Mouse (Mus musculus): ENCODE measurements around the gene Cmss1. TPM values are rescaled to one million over a fixed set of nuclear protein-coding genes. Genes with fewer than 3 reads are reported as not detected.

Cmss1 gene
- polyA plus RNA-seq, 1 experiment from 2014 or later, result 56.1 TPM

- WGBS, result 66% methylated on average over 4 of the region's 4 CpGs
- no peak overlapping the region for H3K9ac ChIP-seq
Measured at GRCm38 (mm10) chr16:57469301-57469700, 137.4 kb downstream of the Cmss1 start.

GRCm38 (mm10) chr16:57465386-57465913 is 141.2 kb downstream of the Cmss1 start:
- no peak overlapping the region for H3K4me3 ChIP-seq
- no peak overlapping the region for H3K27ac ChIP-seq
- no peaks in the 10 kb centered on the region for H3K36me3 ChIP-seq
- no peaks in the 10 kb centered on the region for H3K27me3 ChIP-seq
- no peak overlapping the region for H3K9ac ChIP-seq
- 81% methylated on average over 9 of the region's 9 CpGs for WGBS
- no peaks in the 10 kb centered on the region for H3K4me1 ChIP-seq
- ATAC-seq (ENCODE audit: insufficient number of reproducible peaks, insufficient read depth, low FRiP score, low TSS enrichment), result no peak
- H3K4me2 ChIP-seq (replicated peaks), result no peak overlapping the region
- no peaks in the 10 kb centered on the region for H3K9me3 ChIP-seq

More at GRCm38 (mm10) chr16:57469301-57469700, 137.4 kb downstream of the Cmss1 start:
- no peak for ATAC-seq (ENCODE audit: insufficient number of reproducible peaks, insufficient read depth, low FRiP score, low TSS enrichment)
- H3K27me3 ChIP-seq, result no peaks in the 10 kb centered on the region
- no peak overlapping the region for H3K27ac ChIP-seq
- H3K36me3 ChIP-seq, result no peaks in the 10 kb centered on the region
- peaks cover 5% of the 10 kb centered on the region; the same call in 1 of the 2 replicates for H3K4me1 ChIP-seq
- H3K4me2 ChIP-seq (replicated peaks), result no peak overlapping the region
- no peak overlapping the region for H3K4me3 ChIP-seq
- H3K9me3 ChIP-seq, result no peaks in the 10 kb centered on the region

GRCm38 (mm10) chr16:57456003-57456402 is 150.7 kb downstream of the Cmss1 start:
- peaks cover 15% of the 10 kb centered on the region; the same call in 1 of the 2 replicates for H3K4me1 ChIP-seq
- 54% methylated on average over 2 of the region's 2 CpGs for WGBS
- H3K27ac ChIP-seq, result no peak overlapping the region
- H3K9ac ChIP-seq, result no peak overlapping the region
- H3K27me3 ChIP-seq, result no peaks in the 10 kb centered on the region
- no peak overlapping the region for H3K4me3 ChIP-seq
- H3K9me3 ChIP-seq, result no peaks in the 10 kb centered on the region
- no peaks in the 10 kb centered on the region for H3K36me3 ChIP-seq
- no peak overlapping the region for H3K4me2 ChIP-seq (replicated peaks)
- ATAC-seq (ENCODE audit: insufficient number of reproducible peaks, insufficient read depth, low FRiP score, low TSS enrichment), result no peak

GRCm38 (mm10) chr16:57455573-57455972 is 151.1 kb downstream of the Cmss1 start:
- Histone ChIP-seq H3K4me2 (replicated peaks) (no peak overlapping the region), H3K27me3 (no peaks in the 10 kb centered on the region), H3K4me3 (no peak overlapping the region), H3K4me1 (peaks cover 15% of the 10 kb centered on the region; the same call in 1 of the 2 replicates), H3K9ac (no peak overlapping the region), H3K36me3 (no peaks in the 10 kb centered on the region), H3K9me3 (no peaks in the 10 kb centered on the region), H3K27ac (no peak overlapping the region)
- 83% methylated on average over 3 of the region's 3 CpGs for WGBS
- no peak for ATAC-seq (ENCODE audit: insufficient number of reproducible peaks, insufficient read depth, low FRiP score, low TSS enrichment)

- H3K9me3 ChIP-seq, result no peaks in the 10 kb centered on the region
- H3K27ac ChIP-seq, result no peak overlapping the region
- H3K4me2 ChIP-seq (replicated peaks), result no peak overlapping the region
- H3K4me1 ChIP-seq, result peaks cover 13% of the 10 kb centered on the region; the same call in 1 of the 2 replicates
- 86% methylated on average over 8 of the region's 8 CpGs for WGBS
- no peak overlapping the region for H3K9ac ChIP-seq
- no peaks in the 10 kb centered on the region for H3K27me3 ChIP-seq
- no peaks in the 10 kb centered on the region for H3K36me3 ChIP-seq
- H3K4me3 ChIP-seq, result no peak overlapping the region
- ATAC-seq (ENCODE audit: insufficient number of reproducible peaks, insufficient read depth, low FRiP score, low TSS enrichment), result peak; percentile 72; the same call in 1 of the 2 replicates
Measured at GRCm38 (mm10) chr16:57454106-57454763, 152.4 kb downstream of the Cmss1 start.

GRCm38 (mm10) chr16:57453009-57453408 is 153.7 kb downstream of the Cmss1 start:
- Histone ChIP-seq H3K36me3 (no peaks in the 10 kb centered on the region), H3K27me3 (no peaks in the 10 kb centered on the region), H3K9ac (no peak overlapping the region), H3K4me2 (replicated peaks) (no peak overlapping the region), H3K27ac (no peak overlapping the region), H3K4me3 (no peak overlapping the region), H3K4me1 (peaks cover 13% of the 10 kb centered on the region; the same call in 1 of the 2 replicates), H3K9me3 (peaks cover 6% of the 10 kb centered on the region; the same call in 1 of the 2 replicates)
- ATAC-seq (ENCODE audit: insufficient number of reproducible peaks, insufficient read depth, low FRiP score, low TSS enrichment), result no peak
- WGBS, result 66% methylated on average over 7 of the region's 7 CpGs

GRCm38 (mm10) chr16:57445096-57446094 is 161.3 kb downstream of the Cmss1 start:
- Histone ChIP-seq H3K9ac (no peak overlapping the region), H3K4me1 (peaks cover 15% of the 10 kb centered on the region; the same call in 1 of the 2 replicates), H3K4me3 (no peak overlapping the region), H3K4me2 (replicated peaks) (no peak overlapping the region), H3K9me3 (peaks cover 6% of the 10 kb centered on the region; the same call in 1 of the 2 replicates), H3K27ac (no peak overlapping the region), H3K27me3 (no peaks in the 10 kb centered on the region), H3K36me3 (no peaks in the 10 kb centered on the region)
- no peak for ATAC-seq (ENCODE audit: insufficient number of reproducible peaks, insufficient read depth, low FRiP score, low TSS enrichment)
- 52% methylated on average over 10 of the region's 10 CpGs for WGBS

- Histone ChIP-seq H3K27ac (no peak overlapping the region), H3K27me3 (no peaks in the 10 kb centered on the region), H3K36me3 (no peaks in the 10 kb centered on the region), H3K4me1 (peaks cover 22% of the 10 kb centered on the region), H3K4me2 (replicated peaks) (no peak overlapping the region), H3K4me3 (no peak overlapping the region), H3K9me3 (no peaks in the 10 kb centered on the region), H3K9ac (no peak overlapping the region)
- no peak for ATAC-seq (ENCODE audit: insufficient number of reproducible peaks, insufficient read depth, low FRiP score, low TSS enrichment)
- WGBS, result 80% methylated on average over 10 of the region's 10 CpGs
Measured at GRCm38 (mm10) chr16:57440706-57441437, 165.8 kb downstream of the Cmss1 start.

GRCm38 (mm10) chr16:57439206-57439605 is 167.5 kb downstream of the Cmss1 start:
- Histone ChIP-seq H3K27ac (no peak overlapping the region), H3K36me3 (no peaks in the 10 kb centered on the region), H3K4me1 (peaks cover 22% of the 10 kb centered on the region), H3K4me2 (replicated peaks) (no peak overlapping the region), H3K9me3 (no peaks in the 10 kb centered on the region), H3K4me3 (no peak overlapping the region), H3K9ac (no peak overlapping the region), H3K27me3 (no peaks in the 10 kb centered on the region)
- no peak for ATAC-seq (ENCODE audit: insufficient number of reproducible peaks, insufficient read depth, low FRiP score, low TSS enrichment)
- 86% methylated on average over 11 of the region's 11 CpGs for WGBS

GRCm38 (mm10) chr16:57438288-57438685 is 168.4 kb downstream of the Cmss1 start:
- Histone ChIP-seq H3K27ac (peak overlapping the region; percentile 71), H3K9me3 (no peaks in the 10 kb centered on the region), H3K4me3 (no peak overlapping the region), H3K27me3 (no peaks in the 10 kb centered on the region), H3K9ac (no peak overlapping the region), H3K4me1 (peaks cover 22% of the 10 kb centered on the region), H3K36me3 (no peaks in the 10 kb centered on the region), H3K4me2 (replicated peaks) (no peak overlapping the region)
- no peak for ATAC-seq (ENCODE audit: insufficient number of reproducible peaks, insufficient read depth, low FRiP score, low TSS enrichment)
- WGBS, result 47% methylated on average over 5 of the region's 5 CpGs
